Mouse (Mus musculus): ENCODE results near the gene Pbx2. TPM values are rescaled to one million over a fixed set of nuclear protein-coding genes. Genes with fewer than 3 reads are reported as not detected.

Pbx2 gene
- total and polyA plus RNA-seq, 3 experiments: 25.1 to 138 (median 35.8) TPM

- no peak overlapping the region for H3K4me3 ChIP-seq (ENCODE audit: low read depth, low read length)
- H3K9me3 ChIP-seq (replicated peaks): no peaks in the 10 kb centered on the region
- TF ChIP-seq POLR2AphosphoS5 (IDR thresholded peaks at IDR 0.05; ENCODE audit: insufficient replicate concordance, low read depth, low read length) (no peak), TAL1 (conservative IDR thresholded peaks at IDR 0.05; ENCODE audit: low read depth, low read length) (no peak), GATA2 (IDR thresholded peaks at IDR 0.05; ENCODE audit: borderline replicate concordance, low read depth, low read length) (no peak), CTCF (IDR thresholded peaks at IDR 0.05; ENCODE audit: low read depth, low read length) (no peak), GATA1 (IDR thresholded peaks at IDR 0.05; ENCODE audit: borderline replicate concordance, low read length) (no peak)
- peaks cover 11% of the 10 kb centered on the region for H3K4me1 ChIP-seq (ENCODE audit: insufficient read depth, low read depth, low read length)
- ATAC-seq (ENCODE audit: extremely low read depth, insufficient number of reproducible peaks, low FRiP score, poor library complexity, severe bottlenecking): no peak
- no peak for DNase-seq (ENCODE audit: low spot score)
- H3K27me3 ChIP-seq (ENCODE audit: insufficient read depth, low read length): peaks cover 44% of the 10 kb centered on the region
- H3K36me3 ChIP-seq (replicated peaks): no peaks in the 10 kb centered on the region
These were observed 28.5 kb upstream of the Pbx2 start for GRCm38 (mm10) chr17:34562595-34562994.

GRCm38 (mm10) chr17:34563354-34563753 lies 27.7 kb upstream of the Pbx2 start:
- no peaks in the 10 kb centered on the region for H3K9me3 ChIP-seq (replicated peaks)
- peaks cover 11% of the 10 kb centered on the region for H3K4me1 ChIP-seq (ENCODE audit: insufficient read depth, low read depth, low read length)
- no peak for ATAC-seq (ENCODE audit: extremely low read depth, insufficient number of reproducible peaks, low FRiP score, poor library complexity, severe bottlenecking)
- no peaks in the 10 kb centered on the region for H3K36me3 ChIP-seq (replicated peaks)
- DNase-seq (ENCODE audit: low spot score): no peak
- H3K4me3 ChIP-seq (ENCODE audit: low read depth, low read length): no peak overlapping the region
- peaks cover 47% of the 10 kb centered on the region for H3K27me3 ChIP-seq (ENCODE audit: insufficient read depth, low read length)
- TF ChIP-seq GATA1 (IDR thresholded peaks at IDR 0.05; ENCODE audit: borderline replicate concordance, low read length): no peak
- TF ChIP-seq TAL1 (conservative IDR thresholded peaks at IDR 0.05; ENCODE audit: low read depth, low read length): no peak
- no peak for TF ChIP-seq CTCF (IDR thresholded peaks at IDR 0.05; ENCODE audit: low read depth, low read length)
- no peak for TF ChIP-seq POLR2AphosphoS5 (IDR thresholded peaks at IDR 0.05; ENCODE audit: insufficient replicate concordance, low read depth, low read length)
- no peak for TF ChIP-seq GATA2 (IDR thresholded peaks at IDR 0.05; ENCODE audit: borderline replicate concordance, low read depth, low read length)

DNA sequence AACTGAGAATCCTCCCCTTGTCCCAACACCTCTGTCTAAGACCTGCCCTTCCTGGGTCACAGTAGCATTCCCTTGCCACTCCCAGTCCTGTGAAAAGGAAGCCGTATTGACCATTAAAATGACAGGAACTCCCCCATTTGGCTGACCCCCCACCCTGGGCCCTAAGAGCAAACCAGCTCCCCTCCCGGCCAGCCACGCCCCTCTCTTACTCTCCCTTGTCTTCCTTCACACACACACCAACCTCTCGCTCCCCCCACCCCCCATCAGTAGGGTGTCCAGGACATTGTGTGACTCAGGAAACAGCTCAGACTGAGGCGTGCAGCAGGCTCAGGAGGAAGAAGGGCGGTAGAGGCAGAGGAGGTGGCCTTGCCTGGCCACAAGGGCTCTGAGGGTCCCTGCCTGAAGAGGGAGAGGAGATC lies 27.1 kb upstream of the Pbx2 start, which contains the start of gene Notch4:
Gene Notch4, plus strand, starts transcription at position 266 of the 419 bp plus-strand sequence.
- no peaks in the 10 kb centered on the region for H3K36me3 ChIP-seq (replicated peaks)
- no peak for TF ChIP-seq CTCF (IDR thresholded peaks at IDR 0.05; ENCODE audit: low read depth, low read length)
- TF ChIP-seq GATA1 (IDR thresholded peaks at IDR 0.05; ENCODE audit: borderline replicate concordance, low read length): no peak
- no peak for TF ChIP-seq TAL1 (conservative IDR thresholded peaks at IDR 0.05; ENCODE audit: low read depth, low read length)
- no peak for TF ChIP-seq GATA2 (IDR thresholded peaks at IDR 0.05; ENCODE audit: borderline replicate concordance, low read depth, low read length)
- no peak for TF ChIP-seq POLR2AphosphoS5 (IDR thresholded peaks at IDR 0.05; ENCODE audit: insufficient replicate concordance, low read depth, low read length)
- H3K27me3 ChIP-seq (ENCODE audit: insufficient read depth, low read length): peaks cover 51% of the 10 kb centered on the region
- no peaks in the 10 kb centered on the region for H3K9me3 ChIP-seq (replicated peaks)
- H3K4me3 ChIP-seq (ENCODE audit: low read depth, low read length): no peak within 1 kb of the TSS
- DNase-seq (ENCODE audit: low spot score): no peak
- H3K4me1 ChIP-seq (ENCODE audit: insufficient read depth, low read depth, low read length): peaks cover 11% of the 10 kb centered on the region
- no peak for ATAC-seq (ENCODE audit: extremely low read depth, insufficient number of reproducible peaks, low FRiP score, poor library complexity, severe bottlenecking)

GRCm38 (mm10) chr17:34564796-34565195 lies 26.3 kb upstream of the Pbx2 start:
- Histone ChIP-seq H3K27me3 (ENCODE audit: insufficient read depth, low read length) (peaks cover 51% of the 10 kb centered on the region), H3K36me3 (replicated peaks) (no peaks in the 10 kb centered on the region)
- TF ChIP-seq POLR2AphosphoS5 (IDR thresholded peaks at IDR 0.05; ENCODE audit: insufficient replicate concordance, low read depth, low read length) (no peak), TAL1 (conservative IDR thresholded peaks at IDR 0.05; ENCODE audit: low read depth, low read length) (no peak), GATA1 (IDR thresholded peaks at IDR 0.05; ENCODE audit: borderline replicate concordance, low read length) (no peak), GATA2 (IDR thresholded peaks at IDR 0.05; ENCODE audit: borderline replicate concordance, low read depth, low read length) (no peak), CTCF (IDR thresholded peaks at IDR 0.05; ENCODE audit: low read depth, low read length) (no peak)

GRCm38 (mm10) chr17:34567311-34567710 lies 23.8 kb upstream of the Pbx2 start:
- DNase-seq (ENCODE audit: low spot score): no peak
- ATAC-seq (ENCODE audit: extremely low read depth, insufficient number of reproducible peaks, low FRiP score, poor library complexity, severe bottlenecking): no peak
- Histone ChIP-seq H3K36me3 (replicated peaks) (no peaks in the 10 kb centered on the region), H3K27me3 (ENCODE audit: insufficient read depth, low read length) (peaks cover 58% of the 10 kb centered on the region), H3K4me1 (ENCODE audit: insufficient read depth, low read depth, low read length) (peaks cover 16% of the 10 kb centered on the region), H3K9me3 (replicated peaks) (no peaks in the 10 kb centered on the region), H3K4me3 (ENCODE audit: low read depth, low read length) (no peak overlapping the region)
- TF ChIP-seq CTCF (IDR thresholded peaks at IDR 0.05; ENCODE audit: low read depth, low read length): no peak
- TF ChIP-seq GATA2 (IDR thresholded peaks at IDR 0.05; ENCODE audit: borderline replicate concordance, low read depth, low read length): no peak
- TF ChIP-seq POLR2AphosphoS5 (IDR thresholded peaks at IDR 0.05; ENCODE audit: insufficient replicate concordance, low read depth, low read length): no peak
- no peak for TF ChIP-seq GATA1 (IDR thresholded peaks at IDR 0.05; ENCODE audit: borderline replicate concordance, low read length)
- no peak for TF ChIP-seq TAL1 (conservative IDR thresholded peaks at IDR 0.05; ENCODE audit: low read depth, low read length)

More at GRCm38 (mm10) chr17:34564796-34565195, 26.3 kb upstream of the Pbx2 start:
- DNase-seq (ENCODE audit: low spot score): no peak
- ATAC-seq (ENCODE audit: extremely low read depth, insufficient number of reproducible peaks, low FRiP score, poor library complexity, severe bottlenecking): no peak
- no peaks in the 10 kb centered on the region for H3K9me3 ChIP-seq (replicated peaks)
- H3K4me1 ChIP-seq (ENCODE audit: insufficient read depth, low read depth, low read length): peaks cover 11% of the 10 kb centered on the region
- no peak overlapping the region for H3K4me3 ChIP-seq (ENCODE audit: low read depth, low read length)

GRCm38 (mm10) chr17:34568421-34568820 lies 22.6 kb upstream of the Pbx2 start:
- peaks cover 22% of the 10 kb centered on the region for H3K4me1 ChIP-seq (ENCODE audit: insufficient read depth, low read depth, low read length)
- no peaks in the 10 kb centered on the region for H3K36me3 ChIP-seq (replicated peaks)
- DNase-seq (ENCODE audit: low spot score) (no peak), ATAC-seq (ENCODE audit: extremely low read depth, insufficient number of reproducible peaks, low FRiP score, poor library complexity, severe bottlenecking) (no peak)
- no peaks in the 10 kb centered on the region for H3K9me3 ChIP-seq (replicated peaks)
- TF ChIP-seq CTCF (IDR thresholded peaks at IDR 0.05; ENCODE audit: low read depth, low read length) (no peak), TAL1 (conservative IDR thresholded peaks at IDR 0.05; ENCODE audit: low read depth, low read length) (no peak), POLR2AphosphoS5 (IDR thresholded peaks at IDR 0.05; ENCODE audit: insufficient replicate concordance, low read depth, low read length) (no peak), GATA2 (IDR thresholded peaks at IDR 0.05; ENCODE audit: borderline replicate concordance, low read depth, low read length) (no peak), GATA1 (IDR thresholded peaks at IDR 0.05; ENCODE audit: borderline replicate concordance, low read length) (no peak)
- no peak overlapping the region for H3K4me3 ChIP-seq (ENCODE audit: low read depth, low read length)
- peaks cover 63% of the 10 kb centered on the region for H3K27me3 ChIP-seq (ENCODE audit: insufficient read depth, low read length)
